Mouse (Mus musculus): ENCODE data around the gene Usp39. TPM values are rescaled to one million over a fixed set of nuclear protein-coding genes. Genes with fewer than 3 reads are reported as not detected.

The Usp39 gene
- polyA plus RNA-seq, 1 experiment from 2014 or later = 16.0 TPM

- peak; percentile 48 for ATAC-seq
- Histone ChIP-seq H3K27ac (ENCODE audit: low read depth, low read length) (peak overlapping the region; percentile 77), H3K4me1 (replicated peaks; ENCODE audit: control insufficient read depth, insufficient read depth, low read length) (no peaks in the 10 kb centered on the region; the same call in 1 of the 2 replicates), H3K27me3 (replicated peaks; ENCODE audit: control insufficient read depth, insufficient read depth, low read length) (no peaks in the 10 kb centered on the region), H3K9ac (ENCODE audit: low read depth, low read length) (peak overlapping the region; percentile 90), H3K4me2 (replicated peaks; ENCODE audit: low read depth) (peak overlapping the region; percentile 87), H3K36me3 (ENCODE audit: control insufficient read depth, insufficient read depth) (peaks cover 15% of the 10 kb centered on the region), H3K9me3 (ENCODE audit: control insufficient read depth) (no peaks in the 10 kb centered on the region), H3K4me3 (ENCODE audit: low read depth, low read length) (peak overlapping the region; percentile 85)
- TF ChIP-seq CTCF (IDR thresholded peaks at IDR 0.05; ENCODE audit: low read depth) = no peak
- WGBS = under 1% methylated on average over 42 of the region's 42 CpGs
Observed at GRCm38 (mm10) chr6:72344396-72345073, 449 bp downstream of the Usp39 start.

GRCm38 (mm10) chr6:72340481-72340880 lies 4.5 kb downstream of the Usp39 start:
- no peak overlapping the region for H3K4me2 ChIP-seq (replicated peaks; ENCODE audit: low read depth)
- no peak for TF ChIP-seq CTCF (IDR thresholded peaks at IDR 0.05; ENCODE audit: low read depth)
- no peak overlapping the region for H3K9ac ChIP-seq (ENCODE audit: low read depth, low read length)
- ATAC-seq = no peak
- H3K4me1 ChIP-seq (replicated peaks; ENCODE audit: control insufficient read depth, insufficient read depth, low read length) = no peaks in the 10 kb centered on the region
- whole genome bisulfite sequencing = 45% methylated on average over 2 of the region's 2 CpGs
- no peak overlapping the region for H3K4me3 ChIP-seq (ENCODE audit: low read depth, low read length)
- no peaks in the 10 kb centered on the region for H3K9me3 ChIP-seq (ENCODE audit: control insufficient read depth)
- no peak overlapping the region for H3K27ac ChIP-seq (ENCODE audit: low read depth, low read length)
- H3K36me3 ChIP-seq (ENCODE audit: control insufficient read depth, insufficient read depth) = peaks cover 40% of the 10 kb centered on the region
- no peaks in the 10 kb centered on the region for H3K27me3 ChIP-seq (replicated peaks; ENCODE audit: control insufficient read depth, insufficient read depth, low read length)

GRCm38 (mm10) chr6:72333111-72333510 lies 11.9 kb downstream of the Usp39 start:
- Histone ChIP-seq H3K9ac (ENCODE audit: low read depth, low read length) (no peak overlapping the region), H3K27me3 (replicated peaks; ENCODE audit: control insufficient read depth, insufficient read depth, low read length) (no peaks in the 10 kb centered on the region), H3K4me3 (ENCODE audit: low read depth, low read length) (no peak overlapping the region), H3K4me2 (replicated peaks; ENCODE audit: low read depth) (no peak overlapping the region), H3K9me3 (ENCODE audit: control insufficient read depth) (no peaks in the 10 kb centered on the region), H3K4me1 (replicated peaks; ENCODE audit: control insufficient read depth, insufficient read depth, low read length) (no peaks in the 10 kb centered on the region), H3K36me3 (ENCODE audit: control insufficient read depth, insufficient read depth) (peaks cover 72% of the 10 kb centered on the region), H3K27ac (ENCODE audit: low read depth, low read length) (no peak overlapping the region)
- TF ChIP-seq CTCF (IDR thresholded peaks at IDR 0.05; ENCODE audit: low read depth) = no peak
- 68% methylated on average over 5 of the region's 5 CpGs for WGBS
- ATAC-seq = no peak

GRCm38 (mm10) chr6:72330133-72330532 lies 14.9 kb downstream of the Usp39 start:
- H3K27ac ChIP-seq (ENCODE audit: low read depth, low read length) = no peak overlapping the region
- peaks cover 56% of the 10 kb centered on the region for H3K36me3 ChIP-seq (ENCODE audit: control insufficient read depth, insufficient read depth)
- H3K4me1 ChIP-seq (replicated peaks; ENCODE audit: control insufficient read depth, insufficient read depth, low read length) = no peaks in the 10 kb centered on the region
- no peak overlapping the region for H3K4me3 ChIP-seq (ENCODE audit: low read depth, low read length)
- 92% methylated on average over 4 of the region's 4 CpGs for WGBS
- no peak for ATAC-seq
- H3K27me3 ChIP-seq (replicated peaks; ENCODE audit: control insufficient read depth, insufficient read depth, low read length) = no peaks in the 10 kb centered on the region
- no peak overlapping the region for H3K4me2 ChIP-seq (replicated peaks; ENCODE audit: low read depth)
- TF ChIP-seq CTCF (IDR thresholded peaks at IDR 0.05; ENCODE audit: low read depth) = no peak
- H3K9me3 ChIP-seq (ENCODE audit: control insufficient read depth) = no peaks in the 10 kb centered on the region
- no peak overlapping the region for H3K9ac ChIP-seq (ENCODE audit: low read depth, low read length)

GRCm38 (mm10) chr6:72329019-72329418 lies 16.0 kb downstream of the Usp39 start:
- ATAC-seq = no peak
- no peak overlapping the region for H3K4me2 ChIP-seq (replicated peaks; ENCODE audit: low read depth)
- H3K4me1 ChIP-seq (replicated peaks; ENCODE audit: control insufficient read depth, insufficient read depth, low read length) = no peaks in the 10 kb centered on the region
- H3K36me3 ChIP-seq (ENCODE audit: control insufficient read depth, insufficient read depth) = peaks cover 56% of the 10 kb centered on the region
- H3K27me3 ChIP-seq (replicated peaks; ENCODE audit: control insufficient read depth, insufficient read depth, low read length) = no peaks in the 10 kb centered on the region
- no peak overlapping the region for H3K4me3 ChIP-seq (ENCODE audit: low read depth, low read length)
- H3K9ac ChIP-seq (ENCODE audit: low read depth, low read length) = no peak overlapping the region
- no peaks in the 10 kb centered on the region for H3K9me3 ChIP-seq (ENCODE audit: control insufficient read depth)
- H3K27ac ChIP-seq (ENCODE audit: low read depth, low read length) = no peak overlapping the region
- 82% methylated on average over 5 of the region's 5 CpGs for WGBS
- no peak for TF ChIP-seq CTCF (IDR thresholded peaks at IDR 0.05; ENCODE audit: low read depth)

GRCm38 (mm10) chr6:72326274-72326673 lies 18.7 kb downstream of the Usp39 start:
- Histone ChIP-seq H3K27me3 (replicated peaks; ENCODE audit: control insufficient read depth, insufficient read depth, low read length) (no peaks in the 10 kb centered on the region), H3K36me3 (ENCODE audit: control insufficient read depth, insufficient read depth) (peaks cover 60% of the 10 kb centered on the region), H3K27ac (ENCODE audit: low read depth, low read length) (no peak overlapping the region), H3K4me2 (replicated peaks; ENCODE audit: low read depth) (no peak overlapping the region), H3K9me3 (ENCODE audit: control insufficient read depth) (no peaks in the 10 kb centered on the region), H3K4me1 (replicated peaks; ENCODE audit: control insufficient read depth, insufficient read depth, low read length) (no peaks in the 10 kb centered on the region), H3K4me3 (ENCODE audit: low read depth, low read length) (no peak overlapping the region), H3K9ac (ENCODE audit: low read depth, low read length) (no peak overlapping the region)
- 49% methylated on average over 6 of the region's 6 CpGs for WGBS
- peak; percentile 73 for TF ChIP-seq CTCF (IDR thresholded peaks at IDR 0.05; ENCODE audit: low read depth)
- peak; percentile 69 for ATAC-seq
